Mouse (Mus musculus) C2C12 (cell line): ENCODE data around the gene Tanc1.

Experiments used
- CEBPB ChIP-seq: IDR thresholded peaks from one replicate; pipeline ENCODE4 v1.6.1; 2011; ENCODE audit warnings: low read depth, mild to moderate bottlenecking, control low read depth, moderate library complexity
- CTCF ChIP-seq: IDR thresholded peaks from one replicate; pipeline ENCODE4 v1.5.1; 2011; ENCODE audit not compliant: control insufficient read depth, insufficient read depth, insufficient read length
- MAX ChIP-seq: IDR thresholded peaks from one replicate; pipeline ENCODE4 v1.6.1; 2011; ENCODE audit warnings: mild to moderate bottlenecking, control low read depth
- USF1 ChIP-seq: IDR thresholded peaks from one replicate; pipeline ENCODE4 v1.6.1; 2011; ENCODE audit warnings: low read depth, mild to moderate bottlenecking, control low read depth, moderate library complexity

GRCm38 (mm10) chr2:59675270-59675995, 63.6 kb downstream of the Tanc1 start:
- TF ChIP-seq CTCF (no peak), MAX (no peak), USF1 (no peak), CEBPB (no peak)
